Mouse (Mus musculus) liver, embryonic 12.5 days (tissue): Measurements from ENCODE around the gene Gm26620. TPM values are rescaled to one million over a fixed set of nuclear protein-coding genes. Genes with fewer than 3 reads are reported as not detected.
A peak's percentile ranks its signal among the peaks of the same experiment; 100 is the strongest.

Experiments used
- ATAC-seq: fragments of 200-750 bp; cut with Nextera tagmentation; 2 replicates; pipeline ENCODE4 v1.8.0; 2017; ENCODE audit warnings: moderate number of reproducible peaks, mild to moderate bottlenecking, moderate library complexity
- H3K27ac ChIP-seq: fragments of 300-500 bp; sonication (generic); 2 replicates; pipeline ENCODE4 v1.5.1; 2016; ENCODE audit warnings: mild to moderate bottlenecking
- H3K27me3 ChIP-seq: fragments of 300-500 bp; sonication (generic); replicated peaks from 2 replicates; pipeline ENCODE4 v1.6.1; 2016; ENCODE audit warnings: mild to moderate bottlenecking, moderate library complexity
- H3K36me3 ChIP-seq: fragments of 300-500 bp; sonication (generic); 2 replicates; pipeline ENCODE4 v1.6.1; 2016; ENCODE audit warnings: mild to moderate bottlenecking, moderate library complexity
- H3K4me1 ChIP-seq: fragments of 300-500 bp; sonication (generic); 2 replicates; pipeline ENCODE4 v1.6.1; 2016
- H3K4me2 ChIP-seq: fragments of 300-500 bp; sonication (generic); 2 replicates; pipeline ENCODE4 v1.6.1; 2016; ENCODE audit warnings: mild to moderate bottlenecking, moderate library complexity
- H3K4me3 ChIP-seq: fragments of 300-500 bp; sonication (generic); 2 replicates; pipeline ENCODE4 v1.5.1; 2016; ENCODE audit warnings: mild to moderate bottlenecking, moderate library complexity
- H3K9ac ChIP-seq: fragments of 300-500 bp; sonication (generic); 2 replicates; pipeline ENCODE4 v1.6.1; 2016; ENCODE audit warnings: mild to moderate bottlenecking, moderate library complexity
- H3K9me3 ChIP-seq: fragments of 300-500 bp; sonication (generic); replicated peaks from 2 replicates; pipeline ENCODE4 v1.6.1; 2016; ENCODE audit warnings: mild to moderate bottlenecking, moderate library complexity
- WGBS: fragments of 180-500 bp; shearing (Covaris S2); methylation state at CpG from one replicate; pipeline ENCODE4 v1.1.7; 2016; ENCODE audit not compliant: insufficient replicate concordance; 5-methylcytosine and 5-hydroxymethylcytosine counted together
- polyA plus RNA-seq: library from polyadenylated mRNA; unstranded; fragments of >200 nt; fragmentation: Nextera tagmentation; extraction: Ambion mirVana; gene quantifications from 2 replicates; pipeline ENCODE4 v1.2.1, GENCODE M21; 2016

The Gm26620 gene
- polyA plus RNA-seq = 0.46 and 0.50 TPM in 2 replicates

- Histone ChIP-seq H3K4me3 (peak within 1 kb of the TSS; percentile 84), H3K4me2 (peak within 1 kb of the TSS; percentile 92), H3K9ac (peak within 1 kb of the TSS; percentile 82), H3K9me3 (no peaks in the 10 kb centered on the region), H3K27ac (peak within 1 kb of the TSS; percentile 80), H3K36me3 (peaks cover 15% of the 10 kb centered on the region), H3K27me3 (peaks cover 7% of the 10 kb centered on the region), H3K4me1 (peaks cover 40% of the 10 kb centered on the region)
- whole genome bisulfite sequencing = under 1% methylated on average over 46 of the region's 46 CpGs
- peak; percentile 86 for ATAC-seq
Measured at GRCm38 (mm10) chr1:170884978-170885561, at the start of gene Gm26620, which contains the start of gene Dusp12. TSS of gene Gm26620 (plus strand) at chr1:170885065. TSS of gene Dusp12 (minus strand) at chr1:170885540.

DNA sequence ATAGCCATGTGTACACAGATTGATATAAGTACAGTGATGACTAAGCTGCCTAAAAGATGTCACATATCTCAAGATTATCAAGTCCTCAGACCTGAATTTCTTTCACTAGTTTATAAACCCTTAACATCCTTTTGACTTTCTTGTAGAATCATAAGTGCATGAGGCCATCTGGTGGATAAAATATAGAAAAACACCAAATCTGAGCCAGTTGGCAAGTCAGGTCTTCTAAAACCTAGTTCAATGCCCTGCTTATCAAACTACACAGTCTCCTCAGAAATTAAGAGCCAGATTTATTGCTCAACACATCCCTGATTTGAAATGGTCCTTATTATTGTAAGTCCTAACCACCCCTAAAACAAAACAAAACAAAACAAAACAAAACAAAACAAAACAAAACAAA is 45.2 kb upstream of the Gm26620 start:
- no peak for ATAC-seq
- no peak overlapping the region for H3K27ac ChIP-seq
- peaks cover 59% of the 10 kb centered on the region for H3K36me3 ChIP-seq
- H3K9ac ChIP-seq = no peak overlapping the region
- H3K9me3 ChIP-seq = no peaks in the 10 kb centered on the region
- no peak overlapping the region for H3K4me2 ChIP-seq
- no peak overlapping the region for H3K4me3 ChIP-seq
- H3K4me1 ChIP-seq = peaks cover 5% of the 10 kb centered on the region
- H3K27me3 ChIP-seq = no peaks in the 10 kb centered on the region

DNA sequence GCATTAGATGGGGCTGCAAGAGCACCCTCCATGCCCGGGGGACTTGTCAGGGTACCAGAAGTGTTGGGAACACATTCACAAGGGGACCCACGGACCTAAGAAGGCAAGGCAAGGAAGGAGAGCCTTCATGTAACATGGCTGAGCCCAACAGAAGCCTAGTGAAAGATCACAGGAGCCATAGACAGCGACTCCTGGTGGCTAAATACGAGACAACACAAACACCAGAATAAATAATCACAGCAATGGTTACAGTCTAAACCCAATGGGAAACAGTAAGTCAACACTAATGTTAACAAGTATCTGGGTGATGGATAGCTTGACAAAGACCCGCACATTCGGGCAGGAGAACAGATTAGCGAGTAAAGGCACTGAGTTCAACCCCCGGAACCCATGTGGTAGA is 40.5 kb upstream of the Gm26620 start:
- ATAC-seq = no peak
- Histone ChIP-seq H3K36me3 (peaks cover 51% of the 10 kb centered on the region), H3K4me3 (no peak overlapping the region), H3K4me1 (peaks cover 38% of the 10 kb centered on the region), H3K9me3 (no peaks in the 10 kb centered on the region), H3K27me3 (no peaks in the 10 kb centered on the region), H3K27ac (no peak overlapping the region), H3K9ac (no peak overlapping the region), H3K4me2 (no peak overlapping the region)
- 54% methylated on average over 8 of the region's 8 CpGs for WGBS

DNA sequence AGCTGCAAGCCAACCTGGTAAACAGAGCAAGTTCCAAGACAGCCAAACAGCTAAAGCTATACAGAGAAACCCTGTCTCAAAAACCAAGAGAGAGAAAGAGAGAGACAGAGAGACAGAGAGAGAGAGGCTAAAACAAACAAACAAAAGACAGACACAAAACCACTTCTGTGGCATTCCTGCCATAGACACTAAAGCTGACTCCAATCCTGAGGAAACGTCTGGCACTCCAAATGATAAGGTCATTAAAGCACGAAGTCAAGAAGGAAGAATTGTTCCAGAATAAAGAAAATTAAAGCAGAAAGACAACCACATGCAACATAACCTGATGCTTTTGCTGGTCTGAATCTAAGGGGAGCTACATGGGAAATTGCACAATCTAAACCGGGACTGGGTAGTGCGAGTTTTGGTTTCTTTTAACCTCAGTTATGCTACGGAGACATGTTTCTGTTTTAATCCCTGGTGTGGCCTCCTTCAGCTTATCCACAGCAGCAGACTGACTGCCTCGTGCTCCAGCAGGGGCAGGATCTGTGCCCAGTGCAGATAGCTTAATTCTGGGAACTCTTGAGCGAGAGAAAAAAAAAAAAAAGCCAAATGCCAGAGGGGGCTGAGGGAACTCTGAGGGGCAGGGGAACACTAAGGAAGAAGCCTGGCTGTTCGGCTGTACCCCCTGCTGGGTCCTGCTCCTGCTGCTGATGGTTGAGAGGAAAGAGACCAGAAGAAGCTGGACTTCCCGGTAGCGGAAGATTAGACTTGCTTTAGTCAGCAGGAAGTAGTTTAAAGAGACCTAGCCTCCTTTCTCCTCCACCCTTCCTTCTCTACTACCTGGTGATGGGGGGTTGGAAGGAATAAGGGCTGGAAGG is 39.2 kb upstream of the Gm26620 start:
- H3K4me3 ChIP-seq = peak overlapping the region; percentile 40
- ATAC-seq = peak; percentile 96
- no peaks in the 10 kb centered on the region for H3K9me3 ChIP-seq
- no peaks in the 10 kb centered on the region for H3K27me3 ChIP-seq
- 12% methylated on average over 10 of the region's 10 CpGs for WGBS
- H3K4me1 ChIP-seq = peaks cover 51% of the 10 kb centered on the region
- peak overlapping the region; percentile 64 for H3K9ac ChIP-seq
- H3K27ac ChIP-seq = peak overlapping the region; percentile 95
- H3K36me3 ChIP-seq = peaks cover 55% of the 10 kb centered on the region
- peak overlapping the region; percentile 68 for H3K4me2 ChIP-seq

DNA sequence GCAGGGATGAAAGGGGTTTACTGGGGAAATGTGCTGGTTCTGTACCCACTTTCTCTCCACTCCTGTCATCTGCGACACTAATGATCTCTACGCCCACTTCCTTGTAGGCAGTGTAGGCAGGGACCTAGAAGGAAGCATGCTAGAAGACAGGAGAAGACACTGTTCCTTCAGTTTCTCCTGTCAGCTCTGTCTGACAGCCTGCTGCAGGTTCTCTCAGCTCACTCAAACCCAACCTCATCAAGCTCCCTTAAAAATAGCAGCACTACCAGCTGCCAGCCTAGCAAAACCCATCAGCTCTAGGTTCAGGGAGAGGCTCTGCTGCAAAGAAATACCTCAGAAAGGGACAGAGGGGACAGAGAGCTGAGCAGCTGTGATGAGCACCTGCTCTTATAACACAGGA is 34.9 kb upstream of the Gm26620 start:
- H3K27ac ChIP-seq = no peak overlapping the region
- 80% methylated on average over 2 of the region's 2 CpGs for WGBS
- H3K4me2 ChIP-seq = no peak overlapping the region
- H3K27me3 ChIP-seq = no peaks in the 10 kb centered on the region
- no peaks in the 10 kb centered on the region for H3K9me3 ChIP-seq
- H3K4me1 ChIP-seq = peaks cover 77% of the 10 kb centered on the region
- no peak for ATAC-seq
- no peak overlapping the region for H3K9ac ChIP-seq
- no peak overlapping the region for H3K4me3 ChIP-seq
- H3K36me3 ChIP-seq = peaks cover 59% of the 10 kb centered on the region

DNA sequence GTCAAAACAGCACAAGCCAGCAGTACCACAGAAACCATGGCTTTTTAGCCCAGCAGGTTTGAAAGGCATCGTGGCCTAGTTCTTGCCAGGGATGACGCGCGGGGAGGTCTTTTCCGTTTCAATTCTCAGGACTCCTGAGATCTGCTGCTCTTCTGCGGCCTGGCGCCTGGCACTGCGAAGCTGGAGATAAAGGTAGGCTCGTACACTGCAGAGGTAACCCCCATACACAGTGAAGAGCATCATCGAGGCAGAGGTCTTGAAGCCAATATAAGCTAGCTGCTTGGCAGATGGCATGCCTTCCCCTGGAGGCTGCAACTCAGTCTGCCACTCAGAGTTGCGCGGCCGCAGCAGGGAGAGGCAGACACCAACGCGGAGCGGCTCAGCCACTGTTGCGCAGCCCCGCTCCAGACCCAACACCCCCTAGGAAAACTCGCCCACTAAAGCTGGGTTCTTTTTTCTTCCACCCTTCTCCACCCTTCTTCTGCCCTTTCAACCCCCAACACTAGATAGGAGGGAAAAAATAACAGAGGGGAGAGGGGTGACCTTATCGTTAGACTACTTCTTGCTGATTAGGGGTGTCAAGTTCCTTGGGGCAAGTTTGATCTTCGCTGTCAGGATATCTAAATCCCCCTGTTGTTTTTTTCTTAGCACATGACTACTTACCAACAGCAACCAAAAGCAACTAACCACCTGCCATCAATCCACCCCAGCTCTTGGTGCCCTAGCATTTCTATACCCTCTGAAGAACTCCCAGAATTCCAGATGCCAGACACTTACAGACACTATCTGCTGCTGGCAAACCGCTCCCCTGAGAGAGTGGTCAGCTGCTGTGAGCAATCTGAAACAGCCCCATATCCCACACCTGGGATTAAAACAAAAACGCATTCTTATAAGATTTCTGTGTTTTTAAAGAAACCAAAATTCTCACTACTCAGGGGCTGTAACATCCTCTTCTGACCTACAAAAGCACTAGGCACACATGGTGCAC is 33.9 kb upstream of the Gm26620 start:
- Histone ChIP-seq H3K4me3 (no peak overlapping the region), H3K4me2 (peak overlapping the region; percentile 40), H3K36me3 (peaks cover 60% of the 10 kb centered on the region), H3K9me3 (no peaks in the 10 kb centered on the region), H3K4me1 (peaks cover 77% of the 10 kb centered on the region), H3K27me3 (no peaks in the 10 kb centered on the region), H3K9ac (peak overlapping the region; percentile 31; the same call in 1 of the 2 replicates), H3K27ac (peak overlapping the region; percentile 74)
- WGBS = 67% methylated on average over 23 of the region's 23 CpGs
- ATAC-seq = peak; percentile 31

DNA sequence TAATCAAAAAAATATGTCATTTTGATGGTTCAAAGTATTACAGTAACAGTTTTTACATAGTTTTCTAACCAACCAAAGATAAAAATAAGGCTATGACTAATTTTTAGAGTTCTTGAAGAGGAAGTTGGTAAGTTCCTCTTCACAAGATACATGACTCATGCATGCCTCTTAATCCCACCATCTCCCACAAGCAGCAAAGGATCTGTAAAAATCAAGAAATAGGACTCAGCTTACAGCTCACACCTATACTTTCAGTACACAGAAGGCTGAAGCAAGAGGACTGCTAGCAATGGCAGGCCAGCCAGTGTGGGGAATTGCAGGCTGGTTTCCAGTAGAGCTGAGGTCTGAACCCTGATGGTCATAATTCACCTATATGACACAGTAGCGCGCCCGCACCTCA is 31.3 kb upstream of the Gm26620 start:
- peaks cover 85% of the 10 kb centered on the region for H3K4me1 ChIP-seq
- peaks cover 48% of the 10 kb centered on the region for H3K36me3 ChIP-seq
- no peak overlapping the region for H3K4me3 ChIP-seq
- no peak for ATAC-seq
- H3K27me3 ChIP-seq = no peaks in the 10 kb centered on the region
- peak overlapping the region; percentile 86 for H3K27ac ChIP-seq
- WGBS = 82% methylated on average over 3 of the region's 3 CpGs
- H3K9me3 ChIP-seq = no peaks in the 10 kb centered on the region
- no peak overlapping the region for H3K9ac ChIP-seq
- H3K4me2 ChIP-seq = peak overlapping the region; percentile 53

DNA sequence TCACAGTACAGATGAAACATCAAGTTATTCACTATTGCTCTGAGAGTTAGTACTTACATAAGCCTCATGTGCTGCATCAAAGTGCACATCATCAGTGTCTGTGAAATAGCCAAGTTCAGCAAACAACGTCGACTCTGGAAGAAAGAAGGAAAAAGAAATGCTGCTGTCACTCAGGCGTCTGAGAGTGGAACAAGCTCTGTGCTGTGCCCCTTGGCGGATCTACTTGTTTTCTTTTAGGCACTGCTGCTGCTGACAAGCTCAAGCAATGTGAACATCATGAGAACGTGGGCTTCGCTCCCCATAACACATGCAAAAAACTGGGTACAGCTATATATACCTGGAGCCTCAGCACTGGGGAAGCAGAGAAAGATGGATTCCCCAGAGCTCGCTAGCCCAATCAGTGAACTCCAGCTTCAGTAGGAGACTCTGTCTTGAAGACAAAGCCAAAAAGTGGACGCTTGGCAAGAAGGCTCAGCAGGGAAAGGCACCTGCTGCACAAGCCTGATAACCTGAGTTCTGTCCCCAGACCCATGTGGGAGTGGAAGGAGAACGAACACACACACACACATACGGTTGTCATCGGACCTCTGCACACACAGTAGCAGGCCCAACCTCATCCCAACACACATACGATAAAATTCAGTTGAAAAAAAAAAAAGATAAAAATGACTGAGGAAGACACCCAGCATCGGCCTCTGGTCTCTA is 29.7 kb upstream of the Gm26620 start:
- H3K9me3 ChIP-seq = no peaks in the 10 kb centered on the region
- H3K36me3 ChIP-seq = peaks cover 35% of the 10 kb centered on the region
- H3K4me2 ChIP-seq = peak overlapping the region; percentile 53
- ATAC-seq = peak; percentile 95
- peak overlapping the region; percentile 19; the same call in 1 of the 2 replicates for H3K9ac ChIP-seq
- peak overlapping the region; percentile 86 for H3K27ac ChIP-seq
- peak overlapping the region; percentile 22 for H3K4me3 ChIP-seq
- 45% methylated on average over 13 of the region's 13 CpGs for WGBS
- H3K27me3 ChIP-seq = no peaks in the 10 kb centered on the region
- H3K4me1 ChIP-seq = peaks cover 88% of the 10 kb centered on the region

GRCm38 (mm10) chr1:170857369-170857768 is 27.5 kb upstream of the Gm26620 start:
- Histone ChIP-seq H3K27ac (peak overlapping the region; percentile 51; the same call in 1 of the 2 replicates), H3K36me3 (peaks cover 19% of the 10 kb centered on the region), H3K4me1 (peaks cover 89% of the 10 kb centered on the region), H3K4me3 (no peak overlapping the region), H3K4me2 (no peak overlapping the region), H3K9me3 (no peaks in the 10 kb centered on the region), H3K9ac (no peak overlapping the region), H3K27me3 (no peaks in the 10 kb centered on the region)
- 68% methylated on average over 2 of the region's 2 CpGs for whole genome bisulfite sequencing
- ATAC-seq = no peak

GRCm38 (mm10) chr1:170858872-170859271 is 26.0 kb upstream of the Gm26620 start:
- no peak for ATAC-seq
- Histone ChIP-seq H3K27ac (no peak overlapping the region), H3K4me3 (no peak overlapping the region), H3K27me3 (no peaks in the 10 kb centered on the region), H3K9me3 (no peaks in the 10 kb centered on the region), H3K36me3 (peaks cover 9% of the 10 kb centered on the region; the same call in 1 of the 2 replicates), H3K4me1 (peaks cover 94% of the 10 kb centered on the region), H3K4me2 (no peak overlapping the region), H3K9ac (no peak overlapping the region)
- WGBS = 88% methylated on average over 2 of the region's 2 CpGs
